ENCODE assay signal across 8 mouse cellular contexts in the genomic region with DNA sequence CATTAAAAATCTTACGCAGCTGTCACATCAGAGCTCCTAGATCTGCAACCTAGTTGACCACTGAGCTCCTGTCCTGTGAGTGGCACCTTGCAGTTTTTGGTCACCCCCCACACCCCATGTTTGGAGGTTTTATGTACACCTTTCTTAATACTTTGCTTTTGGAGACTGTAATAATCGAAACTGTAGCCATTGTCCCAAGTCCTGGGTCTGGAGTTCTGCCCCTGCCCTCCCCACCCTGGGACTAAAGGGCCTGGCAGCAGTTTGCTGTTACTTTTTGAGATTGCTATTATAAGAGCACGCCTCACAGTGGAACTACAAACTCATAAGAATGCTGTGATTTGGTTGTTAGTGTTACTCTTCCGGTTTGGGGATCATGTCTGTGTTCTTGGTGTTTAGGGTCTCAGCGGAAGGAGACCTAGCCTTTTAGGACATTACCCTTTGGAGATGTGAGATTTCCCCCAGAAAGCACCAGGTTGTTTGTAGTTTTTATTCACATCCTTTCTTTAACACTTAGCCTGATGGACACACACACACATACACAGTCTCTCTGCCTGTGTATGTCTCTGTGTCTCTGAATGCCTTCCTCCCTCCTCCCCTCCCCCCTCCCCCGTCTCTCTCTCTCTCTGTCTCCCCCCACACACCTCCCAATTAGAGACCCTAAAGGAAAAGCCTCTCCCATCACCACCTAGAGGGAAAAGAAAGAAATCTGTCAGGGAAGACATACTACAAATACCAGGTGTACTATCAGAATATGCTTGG.
DNase-seq lines count a peak whose midpoint lies in the region; ATAC-seq and TF ChIP-seq lines count a peak whose summit lies in the region.

No protein-coding gene starts in this region.

- TF ChIP-seq CTCF in hindbrain, postnatal 0 days (IDR thresholded peaks at IDR 0.05; ENCODE audit: low read depth), result no peak
- TF ChIP-seq CTCF in midbrain, postnatal 0 days (IDR thresholded peaks at IDR 0.05), result no peak

- H3K27ac ChIP-seq in kidney, embryonic 16.5 days (ENCODE audit: low read length), result peak overlapping the region; percentile 100
- H3K27ac ChIP-seq in embryonic facial prominence, embryonic 12.5 days, result peak overlapping the region; percentile 99
- H3K27ac ChIP-seq in hindbrain, postnatal 0 days, result peak overlapping the region; percentile 95
- peak overlapping the region; percentile 97 for H3K27ac ChIP-seq in midbrain, postnatal 0 days (ENCODE audit: low read depth, low read length)

- H3K27me3 ChIP-seq in kidney, embryonic 16.5 days (ENCODE audit: insufficient read depth, low read length), result no peaks in the 10 kb centered on the region
- no peaks in the 10 kb centered on the region for H3K27me3 ChIP-seq in embryonic facial prominence, embryonic 12.5 days
- H3K27me3 ChIP-seq in hindbrain, postnatal 0 days (ENCODE audit: insufficient read depth, low read length), result no peaks in the 10 kb centered on the region
- no peaks in the 10 kb centered on the region for H3K27me3 ChIP-seq in midbrain, postnatal 0 days (ENCODE audit: insufficient read depth, low read length)

- 50% methylated on average over 6 of the region's 6 CpGs for WGBS in kidney, embryonic 16.5 days
- 50% methylated on average over 6 of the region's 6 CpGs for WGBS in embryonic facial prominence, embryonic 12.5 days
- WGBS in hindbrain, postnatal 0 days, result 37% methylated on average over 6 of the region's 6 CpGs
- WGBS in midbrain, postnatal 0 days, result 37% methylated on average over 6 of the region's 6 CpGs

- H3K9me3 ChIP-seq in kidney, embryonic 16.5 days (ENCODE audit: low read length), result no peaks in the 10 kb centered on the region
- H3K9me3 ChIP-seq in embryonic facial prominence, embryonic 12.5 days, result no peaks in the 10 kb centered on the region
- no peaks in the 10 kb centered on the region for H3K9me3 ChIP-seq in hindbrain, postnatal 0 days (ENCODE audit: low read length)
- no peaks in the 10 kb centered on the region for H3K9me3 ChIP-seq in midbrain, postnatal 0 days (ENCODE audit: low read length)

- H3K36me3 ChIP-seq in kidney, embryonic 16.5 days (ENCODE audit: insufficient read depth, low read length), result peaks cover under 1% of the 10 kb centered on the region; the same call in 1 of the 2 replicates
- H3K36me3 ChIP-seq in embryonic facial prominence, embryonic 12.5 days, result no peaks in the 10 kb centered on the region
- no peaks in the 10 kb centered on the region for H3K36me3 ChIP-seq in hindbrain, postnatal 0 days (ENCODE audit: insufficient read depth, low read length)
- H3K36me3 ChIP-seq in midbrain, postnatal 0 days (ENCODE audit: insufficient read depth, low read length), result no peaks in the 10 kb centered on the region

- H3K4me1 ChIP-seq in kidney, embryonic 16.5 days (ENCODE audit: insufficient read depth, low read length), result peaks cover 12% of the 10 kb centered on the region
- peaks cover 17% of the 10 kb centered on the region; the same call in 1 of the 2 replicates for H3K4me1 ChIP-seq in embryonic facial prominence, embryonic 12.5 days
- H3K4me1 ChIP-seq in hindbrain, postnatal 0 days (ENCODE audit: insufficient read depth, low read length), result peaks cover 12% of the 10 kb centered on the region
- H3K4me1 ChIP-seq in midbrain, postnatal 0 days (ENCODE audit: insufficient read depth, low read length), result peaks cover 6% of the 10 kb centered on the region; the same call in 1 of the 2 replicates

- peak overlapping the region; percentile 89 for H3K9ac ChIP-seq in kidney, embryonic 16.5 days (replicated peaks; ENCODE audit: low read length)
- peak overlapping the region; percentile 59 for H3K9ac ChIP-seq in embryonic facial prominence, embryonic 12.5 days
- peak overlapping the region; percentile 58 for H3K9ac ChIP-seq in hindbrain, postnatal 0 days (replicated peaks; ENCODE audit: low read length)
- peak overlapping the region; percentile 70 for H3K9ac ChIP-seq in midbrain, postnatal 0 days (replicated peaks; ENCODE audit: low read length, poor library complexity, severe bottlenecking)

- H3K4me2 ChIP-seq in kidney, embryonic 16.5 days (replicated peaks; ENCODE audit: low read depth, low read length), result peak overlapping the region; percentile 79
- H3K4me2 ChIP-seq in embryonic facial prominence, embryonic 12.5 days (replicated peaks), result peak overlapping the region; percentile 70
- H3K4me2 ChIP-seq in hindbrain, postnatal 0 days (ENCODE audit: low read depth, low read length), result peak overlapping the region; percentile 67
- H3K4me2 ChIP-seq in midbrain, postnatal 0 days (ENCODE audit: low read depth, low read length, poor library complexity, severe bottlenecking), result peak overlapping the region; percentile 66

- H3K4me3 ChIP-seq in kidney, embryonic 16.5 days (ENCODE audit: low read length), result peak overlapping the region; percentile 67
- peak overlapping the region; percentile 44 for H3K4me3 ChIP-seq in embryonic facial prominence, embryonic 12.5 days
- peak overlapping the region; percentile 43 for H3K4me3 ChIP-seq in hindbrain, postnatal 0 days (ENCODE audit: low read length)
- peak overlapping the region; percentile 45 for H3K4me3 ChIP-seq in midbrain, postnatal 0 days (ENCODE audit: low read depth, low read length)

- no peak for DNase-seq in kidney, postnatal 25 days
- DNase-seq in hindbrain, postnatal 0 days (ENCODE audit: low spot score), result no peak
- no peak for DNase-seq in midbrain, postnatal 0 days (ENCODE audit: low spot score)
- DNase-seq in thymus, postnatal 0 days (ENCODE audit: low spot score), result no peak
- DNase-seq in kidney, postnatal 10 days, result no peak

- ATAC-seq in kidney, embryonic 16.5 days (ENCODE audit: low FRiP score, low TSS enrichment), result no peak
- no peak for ATAC-seq in embryonic facial prominence, embryonic 12.5 days (ENCODE audit: insufficient number of reproducible peaks, insufficient read depth, low FRiP score, low TSS enrichment)
- peak; percentile 8 for ATAC-seq in hindbrain, postnatal 0 days
- 0 out of 2 replicates have a peak, but pooled peaks have one; percentile 5 for ATAC-seq in midbrain, postnatal 0 days (ENCODE audit: low FRiP score)
- ATAC-seq in granulocyte monocyte progenitor cell, adult 5-6 weeks (replicated peaks; ENCODE audit: poor library complexity, severe bottlenecking), result no peak

Comparison
In these comparisons a context has a peak if more than half of its experiments do, and no peak if none do; other contexts are left out.
1. ATAC-seq: peak in hindbrain, postnatal 0 days (single experiment) and midbrain, postnatal 0 days (single experiment); none in kidney, embryonic 16.5 days (single experiment), embryonic facial prominence, embryonic 12.5 days (single experiment) and granulocyte monocyte progenitor cell, adult 5-6 weeks (single experiment).
2. Peak in every context shown above with its lines, with median percentiles within 50 percentile points of each other: H3K27ac ChIP-seq, H3K4me2 ChIP-seq, H3K4me3 ChIP-seq and H3K9ac ChIP-seq.